Comparison of ENCODE assay signal across 15 mouse cellular contexts in the genomic region with DNA sequence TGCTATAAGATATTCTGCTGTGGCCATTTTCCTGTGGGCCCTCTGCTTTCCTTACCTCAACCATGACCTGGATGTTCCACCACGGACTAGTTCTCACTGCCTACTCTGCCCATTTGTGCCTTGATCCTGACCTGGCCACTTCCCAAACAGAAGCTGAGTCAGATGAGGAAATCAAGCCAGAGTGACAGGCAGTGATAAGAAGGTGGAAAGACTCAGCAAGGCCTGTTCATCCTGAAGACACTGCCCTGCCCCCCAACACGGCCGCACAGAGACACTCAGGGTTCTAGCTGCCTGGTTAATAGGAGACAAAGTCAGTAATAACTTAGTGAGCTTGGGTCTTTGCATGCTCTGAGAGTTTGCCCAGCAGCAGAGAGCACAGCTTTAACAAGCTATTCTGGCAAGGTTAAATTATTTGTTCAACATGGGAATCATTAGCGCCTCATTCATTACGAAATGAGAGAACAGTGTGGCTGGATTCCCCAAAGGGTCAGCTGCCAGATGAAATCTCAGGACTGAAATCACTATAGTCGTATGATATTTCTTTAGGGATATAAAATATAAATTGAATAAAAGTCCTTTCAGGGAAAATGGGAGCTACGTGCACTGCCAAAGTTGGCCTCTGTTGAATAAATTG.
DNase-seq lines count a peak whose midpoint lies in the region; ATAC-seq and TF ChIP-seq lines count a peak whose summit lies in the region.
"Had no signal": no experiment of that assay in that cellular context is flagged by ENCODE, and none has a peak within 500 bp of the region (broad histone marks: within the 10 kb centered on the region; RNA-seq: fewer than 3 reads in every experiment).

No protein-coding gene starts in this region.

- no peak overlapping the region for H3K9ac ChIP-seq in heart, embryonic 11.5 days (ENCODE audit: low read depth, low read length)
- no peak overlapping the region; the same call in 1 of the 2 replicates for H3K9ac ChIP-seq in heart, adult 2 months (ENCODE audit: low read depth, low read length)
- no peak overlapping the region for H3K9ac ChIP-seq in midbrain, embryonic 15.5 days
- H3K9ac ChIP-seq in midbrain, embryonic 14.5 days (replicated peaks; ENCODE audit: low read length) = no peak overlapping the region
- no peak overlapping the region for H3K9ac ChIP-seq in neural tube, embryonic 14.5 days (replicated peaks; ENCODE audit: low read depth, low read length)
- H3K9ac ChIP-seq: embryonic facial prominence, embryonic 13.5 days; limb, embryonic 13.5 days had no signal

- H3K27ac ChIP-seq in heart, embryonic 11.5 days (ENCODE audit: low read depth, low read length) = no peak overlapping the region
- H3K27ac ChIP-seq in heart, adult 2 months = no peak overlapping the region
- H3K27ac ChIP-seq in midbrain, embryonic 15.5 days = 0 out of 2 replicates have a peak overlapping the region, but pooled peaks have one; percentile 49
- no peak overlapping the region for H3K27ac ChIP-seq in midbrain, embryonic 14.5 days (replicated peaks; ENCODE audit: low read depth, low read length)
- H3K27ac ChIP-seq in neural tube, embryonic 14.5 days (ENCODE audit: low read depth, low read length) = no peak overlapping the region
- H3K27ac ChIP-seq: embryonic facial prominence, embryonic 13.5 days; limb, embryonic 13.5 days had no signal

- peaks cover 9% of the 10 kb centered on the region for H3K4me1 ChIP-seq in heart, embryonic 11.5 days (ENCODE audit: control insufficient read depth, insufficient read depth, low read length)
- H3K4me1 ChIP-seq in heart, adult 2 months (ENCODE audit: control insufficient read depth, insufficient read depth, low read length) = peaks cover 8% of the 10 kb centered on the region
- peaks cover 19% of the 10 kb centered on the region for H3K4me1 ChIP-seq in midbrain, embryonic 15.5 days
- peaks cover 7% of the 10 kb centered on the region; the same call in 1 of the 2 replicates for H3K4me1 ChIP-seq in midbrain, embryonic 14.5 days (ENCODE audit: control insufficient read depth, insufficient read depth, low read length)
- H3K4me1 ChIP-seq in neural tube, embryonic 14.5 days (ENCODE audit: control insufficient read depth, insufficient read depth, low read length) = 0 out of 2 replicates have a peak, but pooled peaks cover 6% of the 10 kb centered on the region

- H3K36me3 ChIP-seq in heart, embryonic 11.5 days (ENCODE audit: control insufficient read depth, insufficient read depth, low read length) = no peaks in the 10 kb centered on the region
- H3K36me3 ChIP-seq in heart, adult 2 months (ENCODE audit: control insufficient read depth, insufficient read depth, low read length) = peaks cover 11% of the 10 kb centered on the region
- no peaks in the 10 kb centered on the region for H3K36me3 ChIP-seq in midbrain, embryonic 15.5 days (replicated peaks)
- no peaks in the 10 kb centered on the region for H3K36me3 ChIP-seq in midbrain, embryonic 14.5 days (ENCODE audit: control insufficient read depth, insufficient read depth, low read length)
- H3K36me3 ChIP-seq in neural tube, embryonic 14.5 days (ENCODE audit: control insufficient read depth, insufficient read depth, low read length) = no peaks in the 10 kb centered on the region
- H3K36me3 ChIP-seq: embryonic facial prominence, embryonic 13.5 days; limb, embryonic 13.5 days had no signal

- no peak for TF ChIP-seq EP300 in heart, adult 2 months (IDR thresholded peaks at IDR 0.05; ENCODE audit: insufficient read depth, low read depth, low read length)

- no peak for TF ChIP-seq POLR2A in heart, adult 2 months (IDR thresholded peaks at IDR 0.05; ENCODE audit: insufficient read depth, low read depth, low read length)

- no peaks in the 10 kb centered on the region for H3K79me2 ChIP-seq in heart, adult 2 months (replicated peaks; ENCODE audit: control insufficient read depth, insufficient read depth, low read length)

- TF ChIP-seq CTCF in heart, adult 2 months (IDR thresholded peaks at IDR 0.05) = no peak

- no peaks in the 10 kb centered on the region for H3K27me3 ChIP-seq in heart, embryonic 11.5 days (ENCODE audit: control insufficient read depth, insufficient read depth, low read length)
- H3K27me3 ChIP-seq in heart, adult 2 months (ENCODE audit: control insufficient read depth, insufficient read depth, low read length) = no peaks in the 10 kb centered on the region
- no peaks in the 10 kb centered on the region for H3K27me3 ChIP-seq in midbrain, embryonic 15.5 days (replicated peaks)
- H3K27me3 ChIP-seq in midbrain, embryonic 14.5 days (ENCODE audit: control insufficient read depth, insufficient read depth, low read length) = no peaks in the 10 kb centered on the region
- no peaks in the 10 kb centered on the region for H3K27me3 ChIP-seq in neural tube, embryonic 14.5 days (ENCODE audit: control insufficient read depth, insufficient read depth, low read length)
- H3K27me3 ChIP-seq: embryonic facial prominence, embryonic 13.5 days; limb, embryonic 13.5 days had no signal

- 53% methylated on average over 7 of the region's 7 CpGs for WGBS in heart, embryonic 11.5 days (ENCODE audit: insufficient replicate concordance)
- WGBS in heart, adult 2 months = 67% methylated on average over 7 of the region's 7 CpGs
- WGBS in midbrain, embryonic 15.5 days = 71% methylated on average over 7 of the region's 7 CpGs
- 80% methylated on average over 7 of the region's 7 CpGs for WGBS in midbrain, embryonic 14.5 days
- WGBS in neural tube, embryonic 14.5 days = 70% methylated on average over 7 of the region's 7 CpGs

- DNase-seq in heart, adult 2 months = no peak
- DNase-seq in midbrain, embryonic 14.5 days = no peak
- DNase-seq in adrenal gland, adult 8-10 months = peak; percentile 49
- DNase-seq in embryo, embryonic 9.5 days (ENCODE audit: extremely low spot score) = no peak
- DNase-seq in right cerebral cortex, postnatal 36 days (ENCODE audit: low spot score in 2 of 2) = no peak
- DNase-seq: cerebellum, adult 11 months; layer of hippocampus, adult 9-11 months; lung, postnatal 14 days; right cerebral cortex, adult 18-20 months had no signal

- no peak overlapping the region for H3K4me2 ChIP-seq in heart, embryonic 11.5 days
- H3K4me2 ChIP-seq in midbrain, embryonic 15.5 days = no peak overlapping the region
- H3K4me2 ChIP-seq in midbrain, embryonic 14.5 days (ENCODE audit: low read length) = no peak overlapping the region
- no peak overlapping the region for H3K4me2 ChIP-seq in neural tube, embryonic 14.5 days (ENCODE audit: low read depth, low read length)
- H3K4me2 ChIP-seq: embryonic facial prominence, embryonic 13.5 days; limb, embryonic 13.5 days had no signal

- ATAC-seq in heart, embryonic 11.5 days (replicated peaks; ENCODE audit: insufficient number of reproducible peaks, low FRiP score, low TSS enrichment) = peak; percentile 35; the same call in 1 of the 2 replicates
- ATAC-seq in midbrain, embryonic 15.5 days (replicated peaks) = peak; percentile 6; the same call in 1 of the 2 replicates
- ATAC-seq in midbrain, embryonic 14.5 days (ENCODE audit: low FRiP score, low TSS enrichment) = no peak
- 0 out of 2 replicates have a peak, but pooled peaks have one; percentile 18 for ATAC-seq in neural tube, embryonic 14.5 days (ENCODE audit: low read depth)
- ATAC-seq: intestine, embryonic 16.5 days had no signal

- H3K9me3 ChIP-seq in heart, embryonic 11.5 days (replicated peaks; ENCODE audit: control insufficient read depth, low read length) = no peaks in the 10 kb centered on the region
- H3K9me3 ChIP-seq in midbrain, embryonic 15.5 days = no peaks in the 10 kb centered on the region
- no peaks in the 10 kb centered on the region for H3K9me3 ChIP-seq in midbrain, embryonic 14.5 days (ENCODE audit: control insufficient read depth, low read length)
- H3K9me3 ChIP-seq in neural tube, embryonic 14.5 days (ENCODE audit: control insufficient read depth, low read length) = no peaks in the 10 kb centered on the region
- H3K9me3 ChIP-seq: embryonic facial prominence, embryonic 13.5 days; limb, embryonic 13.5 days had no signal

- no peak overlapping the region for H3K4me3 ChIP-seq in heart, embryonic 11.5 days (ENCODE audit: low read depth, low read length)
- H3K4me3 ChIP-seq in heart, adult 2 months = no peak overlapping the region
- H3K4me3 ChIP-seq in midbrain, embryonic 15.5 days = no peak overlapping the region
- no peak overlapping the region for H3K4me3 ChIP-seq in midbrain, embryonic 14.5 days (replicated peaks; ENCODE audit: low read depth, low read length)
- no peak overlapping the region for H3K4me3 ChIP-seq in neural tube, embryonic 14.5 days (ENCODE audit: low read depth, low read length)
- H3K4me3 ChIP-seq: embryonic facial prominence, embryonic 13.5 days; limb, embryonic 13.5 days had no signal

- intact Hi-C loops in heart, adult 2 months (cut with DNase I) = no loop called here
